Mouse (Mus musculus): ENCODE data around the gene Zfp365.
A peak's percentile ranks its signal among the peaks of the same experiment; 100 is the strongest.

Gene Zfp365

GRCm38 (mm10) chr10:67912337-67912776 is at the start of gene Zfp365:
Zfp365 (minus strand) TSS chr10:67912662.
- peak; percentile 7 for DNase-seq (ENCODE audit: extremely low read depth, low read depth, low spot score)

- DNase-seq (ENCODE audit: extremely low read depth, low read depth, low spot score) = no peak
These were observed 47.5 kb upstream of the Zfp365 start for GRCm38 (mm10) chr10:67959982-67960381.

- DNase-seq (ENCODE audit: extremely low read depth, low read depth, low spot score) = no peak
These were observed 43.5 kb upstream of the Zfp365 start for GRCm38 (mm10) chr10:67955982-67956381.

- DNase-seq (ENCODE audit: extremely low read depth, low read depth, low spot score) = no peak
These were observed 39.2 kb upstream of the Zfp365 start for GRCm38 (mm10) chr10:67951690-67952089.

GRCm38 (mm10) chr10:67950059-67950748 is 37.7 kb upstream of the Zfp365 start:
- DNase-seq (ENCODE audit: extremely low read depth, low read depth, low spot score) = no peak

- no peak for DNase-seq (ENCODE audit: extremely low read depth, low read depth, low spot score)
These were observed 31.1 kb upstream of the Zfp365 start for GRCm38 (mm10) chr10:67943513-67943912.

- DNase-seq (ENCODE audit: extremely low read depth, low read depth, low spot score) = no peak
These were observed 27.1 kb upstream of the Zfp365 start for GRCm38 (mm10) chr10:67939546-67939945.

GRCm38 (mm10) chr10:67937775-67938174 is 25.3 kb upstream of the Zfp365 start:
- no peak for DNase-seq (ENCODE audit: extremely low read depth, low read depth, low spot score)

GRCm38 (mm10) chr10:67936944-67937343 is 24.5 kb upstream of the Zfp365 start:
- DNase-seq (ENCODE audit: extremely low read depth, low read depth, low spot score) = no peak

- no peak for DNase-seq (ENCODE audit: extremely low read depth, low read depth, low spot score)
These were observed 20.3 kb upstream of the Zfp365 start for GRCm38 (mm10) chr10:67932780-67933179.

- DNase-seq (ENCODE audit: extremely low read depth, low read depth, low spot score) = no peak
These were observed 18.9 kb upstream of the Zfp365 start for GRCm38 (mm10) chr10:67931328-67931727.

- no peak for DNase-seq (ENCODE audit: extremely low read depth, low read depth, low spot score)
These were observed 16.1 kb upstream of the Zfp365 start for GRCm38 (mm10) chr10:67928584-67928983.

GRCm38 (mm10) chr10:67927718-67928455 is 15.4 kb upstream of the Zfp365 start:
- no peak for DNase-seq (ENCODE audit: extremely low read depth, low read depth, low spot score)

GRCm38 (mm10) chr10:67924030-67924429 is 11.6 kb upstream of the Zfp365 start:
- no peak for DNase-seq (ENCODE audit: extremely low read depth, low read depth, low spot score)

GRCm38 (mm10) chr10:67921777-67922176 is 9.3 kb upstream of the Zfp365 start:
- no peak for DNase-seq (ENCODE audit: extremely low read depth, low read depth, low spot score)

- DNase-seq (ENCODE audit: extremely low read depth, low read depth, low spot score) = no peak
These were observed 7.2 kb upstream of the Zfp365 start for GRCm38 (mm10) chr10:67919706-67920105.

GRCm38 (mm10) chr10:67918194-67918899 is 5.9 kb upstream of the Zfp365 start:
- DNase-seq (ENCODE audit: extremely low read depth, low read depth, low spot score) = no peak

GRCm38 (mm10) chr10:67917356-67917755 is 4.9 kb upstream of the Zfp365 start:
- DNase-seq (ENCODE audit: extremely low read depth, low read depth, low spot score) = no peak

- DNase-seq (ENCODE audit: extremely low read depth, low read depth, low spot score) = no peak
These were observed 770 bp downstream of the Zfp365 start for GRCm38 (mm10) chr10:67911447-67912336.

GRCm38 (mm10) chr10:67907931-67908330 is 4.5 kb downstream of the Zfp365 start:
- DNase-seq (ENCODE audit: extremely low read depth, low read depth, low spot score) = no peak

GRCm38 (mm10) chr10:67906926-67907325 is 5.5 kb downstream of the Zfp365 start:
- DNase-seq (ENCODE audit: extremely low read depth, low read depth, low spot score) = no peak
